Mouse (Mus musculus) common myeloid progenitor, adult 5-6 weeks (primary cell): ENCODE data around the gene Defa28. TPM values are rescaled to one million over a fixed set of nuclear protein-coding genes. Genes with fewer than 3 reads are reported as not detected.
"Not testable (repeated sequence)": the region's sequence is repeated elsewhere in the genome, so short reads cannot be mapped to it uniquely, and the experiment has no call there.

Experiments used
- ATAC-seq: replicated peaks from 2 replicates; pipeline ENCODE4 v1.8.0; 2016; ENCODE audit warnings: low read depth, mild to moderate bottlenecking, moderate TSS enrichment, inconsistent platforms; ENCODE audit not compliant: poor library complexity, severe bottlenecking
- total RNA-seq: library from RNA; stranded (forward); fragments of 200-1000, 187-1606 nt; gene quantifications from 2 replicates; pipeline ENCODE4 v1.2.3, GENCODE M21; 2017

The Defa28 gene
- total RNA-seq, result not detected in 2 replicates

DNA sequence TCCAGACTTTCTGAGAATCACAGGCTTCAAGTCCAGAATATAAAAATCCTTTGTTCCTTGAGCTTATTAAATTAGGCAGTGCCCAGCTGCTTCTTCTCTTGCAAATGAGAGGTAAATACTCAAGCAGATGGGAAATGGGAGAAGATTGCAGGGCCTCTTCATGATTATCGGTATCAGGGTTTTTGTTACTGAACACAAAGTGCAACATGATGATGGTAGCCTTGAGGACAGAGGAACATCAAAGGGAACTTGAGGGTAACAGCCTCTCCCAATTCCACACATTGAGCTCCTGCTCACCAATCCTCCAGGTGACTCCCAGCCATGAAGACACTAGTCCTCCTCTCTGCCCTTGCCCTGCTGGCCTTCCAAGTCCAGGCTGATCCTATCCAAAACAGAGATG, at the start of gene Defa28:
Defa28 (plus strand) TSS at position 301 of the 400 bp plus-strand sequence.
- ATAC-seq, result not testable (repeated sequence)

DNA sequence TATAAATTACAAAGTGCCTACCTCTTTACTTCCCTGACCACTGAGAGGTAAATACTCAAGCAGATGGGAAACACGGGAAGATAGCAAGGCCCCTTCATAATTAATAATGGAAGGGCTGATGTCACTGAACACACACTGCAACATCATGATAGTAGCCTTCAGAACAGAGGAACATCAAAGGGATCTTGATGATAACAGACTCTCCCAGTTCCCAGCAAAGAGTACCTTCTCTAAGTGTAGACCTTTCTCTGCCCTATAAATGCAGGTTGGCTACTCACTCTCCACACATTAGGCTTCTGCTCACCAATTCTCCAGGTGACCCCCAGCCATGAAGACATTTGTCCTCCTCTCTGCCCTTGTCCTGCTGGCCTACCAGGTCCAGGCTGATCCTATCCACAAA, 17.7 kb upstream of the Defa28 start, which contains the start of gene Defa37:
Defa37 (plus strand) TSS at position 301 of the 400 bp plus-strand sequence.
- not testable (repeated sequence) for ATAC-seq

DNA sequence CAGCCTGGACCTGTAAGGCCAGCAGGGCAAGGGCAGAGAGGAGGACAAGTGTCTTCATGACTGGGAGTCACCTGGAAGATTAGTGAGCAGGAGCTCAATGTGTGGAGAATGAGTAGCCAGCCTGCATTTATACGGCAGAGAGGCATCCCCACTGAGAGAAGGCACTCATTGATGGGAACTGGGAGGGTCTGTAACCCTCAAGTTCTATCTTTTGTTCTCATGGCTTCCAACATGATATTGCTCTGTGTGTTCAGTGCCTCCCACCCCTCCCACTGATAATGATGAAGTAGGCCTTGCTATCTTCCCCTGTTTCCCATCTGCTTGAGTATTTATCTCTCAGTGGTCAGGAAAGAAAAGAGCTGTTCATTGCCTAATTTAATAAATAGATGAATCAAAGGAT, 11.6 kb downstream of the Defa28 start, which contains the start of gene Gm7861:
Gm7861 (minus strand) TSS at position 101 of the 400 bp plus-strand sequence.
- not testable (repeated sequence) for ATAC-seq

GRCm38 (mm10) chr8:21617883-21618282, 35.1 kb downstream of the Defa28 start, which contains the start of gene Defa26:
Gene Defa26 (plus strand): TSS chr8:21618183.
- ATAC-seq, result not testable (repeated sequence)

Other genes with a start within 250 kb of the Defa28 start
- not detected in 2 replicates for gene Defa2, start 204.5 kb upstream of the Defa28 start, total RNA-seq
- not detected in 2 replicates for gene Defa33, start 191.2 kb upstream of the Defa28 start, total RNA-seq
- not detected in 2 replicates for gene Defa36, start 155.6 kb upstream of the Defa28 start, total RNA-seq
- gene Gm7849, start 126.4 kb upstream of the Defa28 start, total RNA-seq, result not detected in 2 replicates
- not detected in 2 replicates for gene Defa20, start 73.7 kb upstream of the Defa28 start, total RNA-seq
- gene Defa32, start 54.0 kb upstream of the Defa28 start, total RNA-seq, result not detected in 2 replicates
- not detected in 2 replicates for gene Defa37, start 17.6 kb upstream of the Defa28 start, total RNA-seq
- not detected in 2 replicates for gene Gm7861, start 11.5 kb downstream of the Defa28 start, total RNA-seq
- gene Defa26, start 35.2 kb downstream of the Defa28 start, total RNA-seq, result not detected in 2 replicates
- not detected in 2 replicates for gene Defa17, start 72.8 kb downstream of the Defa28 start, total RNA-seq
- gene Defa34, start 82.8 kb downstream of the Defa28 start, total RNA-seq, result not detected in 2 replicates
- not detected in 2 replicates for gene AY761184, start 120.6 kb downstream of the Defa28 start, total RNA-seq
- not detected in 2 replicates for gene Defa24, start 151.5 kb downstream of the Defa28 start, total RNA-seq
- not detected in 2 replicates for gene Defb50, start 240.5 kb downstream of the Defa28 start, total RNA-seq